Mouse (Mus musculus): ENCODE results near the gene Reln. TPM values are rescaled to one million over a fixed set of nuclear protein-coding genes. Genes with fewer than 3 reads are reported as not detected.
A peak's percentile ranks its signal among the peaks of the same experiment; 100 is the strongest.

Gene Reln
- total and polyA plus RNA-seq, 2 experiments from 2014 or later = 40.5 to 208 TPM

DNA sequence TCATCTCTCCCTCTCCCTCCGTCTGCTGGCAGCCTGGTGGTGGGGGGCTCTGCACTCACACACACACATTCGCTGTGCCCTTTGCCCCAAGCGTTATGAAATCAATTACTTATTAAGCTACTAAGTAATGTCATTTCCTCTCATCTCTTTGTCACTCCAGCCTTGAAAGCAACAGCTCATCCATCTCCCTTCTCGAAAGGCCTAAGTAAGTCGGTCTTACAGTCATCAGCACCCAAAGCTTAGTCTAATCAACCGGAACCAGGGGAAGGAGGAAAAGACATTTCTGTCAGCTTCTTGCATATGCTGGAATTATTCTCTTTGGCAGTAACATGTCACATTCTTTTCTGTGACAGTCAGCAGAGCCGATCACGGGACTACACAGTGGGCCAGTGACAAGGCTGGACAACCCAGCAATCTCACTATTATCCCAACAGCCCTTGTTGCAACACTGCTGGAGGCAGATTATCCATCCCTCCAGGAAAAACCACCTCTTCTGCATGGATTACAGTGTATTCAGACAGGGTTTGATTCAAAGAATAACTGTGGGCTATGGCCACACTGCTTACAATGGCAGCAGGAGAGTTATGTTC, 149.1 kb downstream of the Reln start:
- 68% methylated on average over 8 of the region's 8 CpGs for WGBS
- no peak for ATAC-seq
- no peak for TF ChIP-seq CTCF (IDR thresholded peaks at IDR 0.05; ENCODE audit: low read depth)
- Histone ChIP-seq H3K4me2 (ENCODE audit: low read depth) (no peak overlapping the region), H3K27ac (ENCODE audit: low read depth, low read length) (no peak overlapping the region), H3K4me3 (ENCODE audit: low read depth, low read length) (no peak overlapping the region), H3K4me1 (ENCODE audit: insufficient read depth) (no peaks in the 10 kb centered on the region), H3K9ac (no peak overlapping the region), H3K36me3 (ENCODE audit: insufficient read depth) (no peaks in the 10 kb centered on the region), H3K27me3 (ENCODE audit: insufficient read depth, low read length) (no peaks in the 10 kb centered on the region), H3K9me3 (ENCODE audit: low read length) (no peaks in the 10 kb centered on the region)
- DNase-seq = no peak

DNA sequence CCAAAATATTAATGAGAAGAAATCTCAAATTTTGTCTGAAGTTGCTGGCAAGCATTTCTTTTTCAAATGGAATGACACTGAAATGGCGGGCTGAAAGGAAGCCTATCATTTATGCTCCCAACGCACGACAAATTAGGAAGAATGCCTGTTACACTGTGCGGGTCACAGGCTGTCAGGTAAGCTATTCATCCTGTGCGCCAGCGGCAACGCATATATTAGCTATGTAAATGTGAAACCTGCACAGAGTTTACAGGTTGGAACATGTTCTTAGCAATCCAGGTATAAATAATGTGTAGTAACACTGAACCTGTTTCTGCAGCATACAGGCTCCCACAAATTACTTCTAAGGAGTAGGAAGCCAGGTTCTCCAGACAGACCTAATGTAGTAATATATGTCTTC, 152.7 kb downstream of the Reln start:
- no peaks in the 10 kb centered on the region for H3K4me1 ChIP-seq (ENCODE audit: insufficient read depth)
- peak; percentile 58; the same call in 1 of the 2 replicates for ATAC-seq
- no peak for TF ChIP-seq CTCF (IDR thresholded peaks at IDR 0.05; ENCODE audit: low read depth)
- H3K27me3 ChIP-seq (ENCODE audit: insufficient read depth, low read length) = no peaks in the 10 kb centered on the region
- H3K27ac ChIP-seq (ENCODE audit: low read depth, low read length) = no peak overlapping the region
- H3K9me3 ChIP-seq (ENCODE audit: low read length) = no peaks in the 10 kb centered on the region
- no peaks in the 10 kb centered on the region for H3K36me3 ChIP-seq (ENCODE audit: insufficient read depth)
- no peak overlapping the region for H3K4me3 ChIP-seq (ENCODE audit: low read depth, low read length)
- no peak overlapping the region for H3K9ac ChIP-seq
- DNase-seq = no peak
- 56% methylated on average over 7 of the region's 7 CpGs for WGBS
- H3K4me2 ChIP-seq (ENCODE audit: low read depth) = no peak overlapping the region

DNA sequence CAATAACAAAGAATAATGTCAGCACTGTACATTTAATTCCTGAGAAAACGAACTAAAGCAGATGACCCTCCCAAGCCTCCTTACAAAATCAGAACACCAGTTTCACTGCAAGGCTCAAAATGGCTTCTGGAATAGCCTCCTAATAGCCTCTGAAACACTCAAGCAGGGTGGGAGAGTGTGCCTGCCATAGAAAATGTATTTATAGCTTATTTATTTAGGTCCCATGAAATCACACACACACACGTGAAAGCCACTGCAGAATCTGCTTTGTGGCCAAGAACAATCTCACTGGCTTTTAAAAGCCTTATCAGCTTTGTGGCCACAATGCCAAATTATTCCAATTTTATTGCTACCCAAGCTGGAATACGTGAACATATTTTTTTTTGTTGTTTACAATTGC, 154.2 kb downstream of the Reln start:
- no peak for TF ChIP-seq CTCF (IDR thresholded peaks at IDR 0.05; ENCODE audit: low read depth)
- H3K27ac ChIP-seq (ENCODE audit: low read depth, low read length) = no peak overlapping the region
- H3K4me2 ChIP-seq (ENCODE audit: low read depth) = no peak overlapping the region
- H3K4me1 ChIP-seq (ENCODE audit: insufficient read depth) = no peaks in the 10 kb centered on the region
- no peak overlapping the region for H3K9ac ChIP-seq
- ATAC-seq (no peak), DNase-seq (no peak)
- H3K36me3 ChIP-seq (ENCODE audit: insufficient read depth) = no peaks in the 10 kb centered on the region
- H3K9me3 ChIP-seq (ENCODE audit: low read length) = no peaks in the 10 kb centered on the region
- H3K27me3 ChIP-seq (ENCODE audit: insufficient read depth, low read length) = no peaks in the 10 kb centered on the region
- no peak overlapping the region for H3K4me3 ChIP-seq (ENCODE audit: low read depth, low read length)
- WGBS = 65% methylated on average over 3 of the region's 3 CpGs

GRCm38 (mm10) chr5:22187599-22187998, 156.9 kb downstream of the Reln start:
- 31% methylated on average over 3 of the region's 3 CpGs for WGBS
- no peaks in the 10 kb centered on the region for H3K9me3 ChIP-seq (ENCODE audit: low read length)
- H3K4me2 ChIP-seq (ENCODE audit: low read depth) = no peak overlapping the region
- DNase-seq (no peak), ATAC-seq (0 out of 2 replicates have a peak, but pooled peaks have one; percentile 8)
- no peak overlapping the region for H3K4me3 ChIP-seq (ENCODE audit: low read depth, low read length)
- H3K27me3 ChIP-seq (ENCODE audit: insufficient read depth, low read length) = no peaks in the 10 kb centered on the region
- H3K9ac ChIP-seq = no peak overlapping the region
- no peak overlapping the region for H3K27ac ChIP-seq (ENCODE audit: low read depth, low read length)
- TF ChIP-seq CTCF (IDR thresholded peaks at IDR 0.05; ENCODE audit: low read depth) = no peak
- H3K36me3 ChIP-seq (ENCODE audit: insufficient read depth) = no peaks in the 10 kb centered on the region
- no peaks in the 10 kb centered on the region for H3K4me1 ChIP-seq (ENCODE audit: insufficient read depth)

GRCm38 (mm10) chr5:22176480-22176879, 168.0 kb downstream of the Reln start:
- no peaks in the 10 kb centered on the region for H3K36me3 ChIP-seq (ENCODE audit: insufficient read depth)
- H3K9me3 ChIP-seq (ENCODE audit: low read length) = no peaks in the 10 kb centered on the region
- H3K4me2 ChIP-seq (ENCODE audit: low read depth) = no peak overlapping the region
- no peaks in the 10 kb centered on the region for H3K4me1 ChIP-seq (ENCODE audit: insufficient read depth)
- no peak for TF ChIP-seq CTCF (IDR thresholded peaks at IDR 0.05; ENCODE audit: low read depth)
- H3K9ac ChIP-seq = no peak overlapping the region
- no peak overlapping the region for H3K27ac ChIP-seq (ENCODE audit: low read depth, low read length)
- ATAC-seq (no peak), DNase-seq (no peak)
- 67% methylated on average over 5 of the region's 5 CpGs for WGBS
- H3K4me3 ChIP-seq (ENCODE audit: low read depth, low read length) = no peak overlapping the region
- no peaks in the 10 kb centered on the region for H3K27me3 ChIP-seq (ENCODE audit: insufficient read depth, low read length)

DNA sequence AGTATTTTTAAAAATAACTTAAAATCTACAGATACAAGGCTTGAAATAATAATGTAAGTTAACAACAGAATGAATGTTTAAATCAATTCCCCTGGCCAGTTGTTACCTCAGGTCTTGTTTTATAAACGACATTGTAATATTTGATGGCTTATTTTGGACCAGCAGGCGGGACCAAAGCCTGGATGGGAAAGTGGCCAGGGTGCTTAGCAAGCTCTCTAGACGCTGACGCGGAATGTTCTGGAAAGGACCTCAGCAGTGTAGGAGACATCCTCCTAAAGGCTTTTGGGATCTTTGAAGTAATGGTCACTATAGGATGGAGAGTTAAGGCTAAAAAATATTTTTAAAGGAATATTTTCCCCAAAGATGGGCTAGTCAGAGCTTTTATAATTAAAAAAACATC, 173.2 kb downstream of the Reln start:
- Histone ChIP-seq H3K9ac (no peak overlapping the region), H3K9me3 (ENCODE audit: low read length) (no peaks in the 10 kb centered on the region), H3K4me3 (ENCODE audit: low read depth, low read length) (no peak overlapping the region), H3K36me3 (ENCODE audit: insufficient read depth) (no peaks in the 10 kb centered on the region), H3K4me1 (ENCODE audit: insufficient read depth) (no peaks in the 10 kb centered on the region), H3K27ac (ENCODE audit: low read depth, low read length) (no peak overlapping the region), H3K4me2 (ENCODE audit: low read depth) (no peak overlapping the region), H3K27me3 (ENCODE audit: insufficient read depth, low read length) (no peaks in the 10 kb centered on the region)
- ATAC-seq (no peak), DNase-seq (no peak)
- no peak for TF ChIP-seq CTCF (IDR thresholded peaks at IDR 0.05; ENCODE audit: low read depth)
- 80% methylated on average over 5 of the region's 5 CpGs for WGBS

DNA sequence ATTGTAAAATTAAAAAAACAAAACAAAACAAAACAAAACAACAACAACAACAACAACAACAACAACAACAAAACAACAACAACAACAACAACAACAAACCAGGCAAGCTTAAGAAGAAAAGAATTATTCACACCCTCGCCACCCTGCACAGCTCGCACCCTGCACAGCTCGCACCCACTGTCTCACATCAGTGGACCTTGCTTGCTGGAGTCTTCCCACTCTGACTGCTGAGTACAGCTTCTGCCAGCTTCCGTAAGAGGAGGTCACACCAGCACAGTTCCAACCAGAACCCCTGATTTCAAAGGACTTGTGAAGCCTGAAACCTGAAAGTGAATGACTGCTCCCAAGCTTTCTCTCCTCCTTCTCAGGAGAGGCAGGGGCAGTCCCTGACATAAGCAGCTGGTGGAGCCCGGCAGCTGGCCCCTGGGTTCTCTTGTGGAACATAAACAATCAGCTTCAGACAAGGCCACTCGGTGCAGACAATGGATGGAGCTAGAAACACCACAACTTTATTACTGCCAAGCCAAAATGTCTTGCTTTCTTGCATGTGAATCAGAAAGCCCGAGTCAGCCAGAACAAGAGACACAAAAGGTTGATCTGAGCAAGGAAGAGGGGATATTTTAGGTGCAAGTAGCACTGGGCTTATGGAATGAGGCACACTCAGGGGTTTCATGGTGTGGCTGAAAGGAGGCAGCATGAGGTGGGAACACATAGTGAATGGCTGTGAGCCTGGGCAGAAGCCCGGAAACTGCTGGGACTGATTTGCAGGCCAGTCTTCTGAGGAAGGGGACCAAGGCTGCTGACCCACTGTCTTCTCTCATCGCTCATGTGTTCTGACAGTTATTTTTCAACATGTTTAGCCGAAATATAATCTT, 180.2 kb downstream of the Reln start:
- H3K4me2 ChIP-seq (ENCODE audit: low read depth) = no peak overlapping the region
- H3K4me1 ChIP-seq (ENCODE audit: insufficient read depth) = no peaks in the 10 kb centered on the region
- H3K27ac ChIP-seq (ENCODE audit: low read depth, low read length) = no peak overlapping the region
- H3K4me3 ChIP-seq (ENCODE audit: low read depth, low read length) = no peak overlapping the region
- DNase-seq (no peak), ATAC-seq (peak; percentile 58)
- no peaks in the 10 kb centered on the region for H3K9me3 ChIP-seq (ENCODE audit: low read length)
- WGBS = 56% methylated on average over 10 of the region's 10 CpGs
- no peaks in the 10 kb centered on the region for H3K36me3 ChIP-seq (ENCODE audit: insufficient read depth)
- H3K27me3 ChIP-seq (ENCODE audit: insufficient read depth, low read length) = no peaks in the 10 kb centered on the region
- no peak overlapping the region for H3K9ac ChIP-seq
- TF ChIP-seq CTCF (IDR thresholded peaks at IDR 0.05; ENCODE audit: low read depth) = no peak

All from forebrain, postnatal 0 days (tissue).